Mouse (Mus musculus) liver, embryonic 16.5 days (tissue): ENCODE measurements around the gene Zhx3. TPM values are rescaled to one million over a fixed set of nuclear protein-coding genes. Genes with fewer than 3 reads are reported as not detected.
A peak's percentile ranks its signal among the peaks of the same experiment; 100 is the strongest.

Source experiments
- ATAC-seq: fragments of 200-750 bp; cut with Nextera tagmentation; 2 replicates; pipeline ENCODE4 v1.8.0; 2017; ENCODE audit warnings: low read depth, mild to moderate bottlenecking, moderate number of reproducible peaks, moderate library complexity
- H3K27ac ChIP-seq: fragments of 300-500 bp; sonication (generic); 2 replicates; pipeline ENCODE4 v1.5.1; 2014; ENCODE audit warnings: mild to moderate bottlenecking, low read length
- H3K27me3 ChIP-seq: fragments of 300-500 bp; sonication (generic); 2 replicates; pipeline ENCODE4 v1.6.1; 2014; ENCODE audit warnings: low read depth, low read length, mixed read lengths; ENCODE audit not compliant: control insufficient read depth, insufficient read depth
- H3K36me3 ChIP-seq: fragments of 300-500 bp; sonication (generic); 2 replicates; pipeline ENCODE4 v1.6.1; 2014; ENCODE audit warnings: mild to moderate bottlenecking; ENCODE audit not compliant: control insufficient read depth, insufficient read depth
- H3K4me1 ChIP-seq: fragments of 300-500 bp; sonication (generic); 2 replicates; pipeline ENCODE4 v1.6.1; 2014; ENCODE audit warnings: low read depth, low read length, mixed read lengths; ENCODE audit not compliant: control insufficient read depth
- H3K4me2 ChIP-seq: fragments of 300-500 bp; sonication (generic); 2 replicates; pipeline ENCODE4 v1.6.1; 2014; ENCODE audit warnings: low read depth, low read length, mixed read lengths
- H3K4me3 ChIP-seq: fragments of 300-500 bp; sonication (generic); 2 replicates; pipeline ENCODE4 v1.5.1; 2014; ENCODE audit warnings: low read depth, mild to moderate bottlenecking, low read length
- H3K9ac ChIP-seq: fragments of 300-500 bp; sonication (generic); 2 replicates; pipeline ENCODE4 v1.6.1; 2014; ENCODE audit warnings: low read depth, low read length
- H3K9me3 ChIP-seq: fragments of 300-500 bp; sonication (generic); replicated peaks from 2 replicates; pipeline ENCODE4 v1.6.1; 2016; ENCODE audit warnings: low read length; ENCODE audit not compliant: control insufficient read depth
- WGBS: fragments of 180-500 bp; shearing (Covaris S2); extraction: QIAGEN DNeasy Blood & Tissue Kit; methylation state at CpG from one replicate; pipeline ENCODE4 v1.1.7; 2014; ENCODE audit not compliant: insufficient replicate concordance; 5-methylcytosine and 5-hydroxymethylcytosine counted together
- polyA plus RNA-seq: library from polyadenylated mRNA; unstranded; fragments of >200 nt; fragmentation: Nextera tagmentation; extraction: Ambion mirVana; gene quantifications from 2 replicates; pipeline ENCODE4 v1.2.1, GENCODE M21; 2015

Gene Zhx3
- polyA plus RNA-seq, 1 experiment from 2014 or later: 3.2 TPM

DNA sequence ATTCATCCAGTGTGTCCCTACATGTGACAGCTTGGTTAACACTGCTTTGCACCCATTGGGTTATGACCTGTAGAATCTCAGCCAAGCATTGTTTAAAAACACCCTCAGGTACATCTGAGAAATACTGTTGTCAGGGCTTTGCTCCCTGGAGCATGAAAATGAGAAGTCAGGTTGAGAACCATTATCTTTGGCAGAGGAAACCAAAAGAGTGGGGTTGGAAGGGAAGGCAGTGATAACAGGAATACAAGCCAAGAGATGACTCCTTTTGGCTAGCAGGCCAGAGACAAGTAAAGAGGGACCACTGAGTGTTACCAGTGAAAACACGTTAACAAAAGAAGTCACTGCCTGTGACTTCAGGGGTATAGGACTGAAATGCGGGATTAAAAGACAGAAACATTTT is 108.4 kb downstream of the Zhx3 start:
- no peak overlapping the region for H3K27ac ChIP-seq
- H3K4me1 ChIP-seq: no peaks in the 10 kb centered on the region
- H3K27me3 ChIP-seq: no peaks in the 10 kb centered on the region
- ATAC-seq: no peak
- H3K4me3 ChIP-seq: no peak overlapping the region
- no peaks in the 10 kb centered on the region for H3K36me3 ChIP-seq
- WGBS: 66% methylated on average over 2 of the region's 2 CpGs
- no peak overlapping the region for H3K4me2 ChIP-seq
- no peaks in the 10 kb centered on the region for H3K9me3 ChIP-seq
- no peak overlapping the region for H3K9ac ChIP-seq

DNA sequence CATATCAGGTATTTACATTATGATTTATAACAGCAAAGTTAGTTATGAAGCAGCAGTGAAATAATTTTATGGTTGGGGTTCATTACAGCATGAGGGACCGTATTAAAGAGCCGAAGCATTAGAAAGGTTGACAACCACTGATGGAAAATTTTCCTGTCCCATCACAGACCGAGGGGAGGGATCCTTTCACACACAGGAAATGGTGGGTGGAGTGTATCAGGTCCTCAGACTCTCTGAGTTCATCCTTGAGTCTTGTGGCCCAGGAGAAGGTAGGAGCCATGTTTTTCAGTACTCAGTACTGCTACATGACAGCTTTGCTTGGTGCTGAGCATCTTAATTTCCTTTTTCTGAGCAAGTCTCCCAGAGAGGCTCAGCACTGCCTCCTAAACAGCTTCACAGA is 109.0 kb downstream of the Zhx3 start:
- H3K27me3 ChIP-seq: no peaks in the 10 kb centered on the region
- no peak overlapping the region for H3K4me2 ChIP-seq
- no peak overlapping the region for H3K9ac ChIP-seq
- no peaks in the 10 kb centered on the region for H3K4me1 ChIP-seq
- H3K4me3 ChIP-seq: no peak overlapping the region
- H3K36me3 ChIP-seq: no peaks in the 10 kb centered on the region
- no peaks in the 10 kb centered on the region for H3K9me3 ChIP-seq
- WGBS: 55% methylated on average over 3 of the region's 3 CpGs
- H3K27ac ChIP-seq: no peak overlapping the region
- no peak for ATAC-seq

DNA sequence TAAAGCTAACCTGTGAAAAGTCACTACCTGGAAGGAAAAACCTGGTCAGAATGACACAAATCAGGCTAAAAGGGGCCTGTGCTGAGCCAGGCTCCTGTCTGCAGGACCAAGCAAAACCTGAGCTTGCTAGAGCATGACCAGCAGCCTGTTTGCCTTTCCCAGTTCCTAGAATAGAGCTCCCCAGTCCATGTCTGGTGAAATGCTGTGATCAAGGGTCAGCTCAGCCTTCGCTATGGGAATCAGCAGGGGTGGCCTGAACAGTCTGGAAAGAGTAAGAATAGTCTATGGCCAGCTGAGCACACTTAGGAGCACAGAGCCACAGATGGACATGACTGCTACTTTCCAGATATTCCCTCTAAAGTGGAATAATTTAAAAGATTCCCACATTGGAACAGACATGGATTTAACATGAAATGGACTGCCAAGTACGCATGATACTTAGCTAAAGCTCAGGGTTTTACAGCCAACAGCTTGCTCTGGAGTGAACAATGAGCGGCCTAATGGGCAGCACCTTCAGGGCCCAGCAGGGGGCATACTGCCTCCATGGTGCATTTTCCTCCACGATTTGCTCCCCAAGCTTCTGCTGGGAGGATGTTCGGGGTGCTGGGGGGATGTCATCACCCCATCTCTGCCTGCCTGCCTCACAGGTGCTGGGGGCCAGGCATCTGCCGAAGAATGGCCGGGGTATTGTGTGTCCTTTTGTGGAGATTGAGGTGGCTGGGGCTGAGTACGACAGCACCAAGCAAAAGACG is 112.2 kb downstream of the Zhx3 start:
- no peaks in the 10 kb centered on the region for H3K9me3 ChIP-seq
- H3K4me1 ChIP-seq: no peaks in the 10 kb centered on the region
- H3K4me2 ChIP-seq: no peak overlapping the region
- H3K27ac ChIP-seq: no peak overlapping the region
- no peaks in the 10 kb centered on the region for H3K27me3 ChIP-seq
- H3K4me3 ChIP-seq: no peak overlapping the region
- no peaks in the 10 kb centered on the region; the same call in 1 of the 2 replicates for H3K36me3 ChIP-seq
- H3K9ac ChIP-seq: no peak overlapping the region
- WGBS: 74% methylated on average over 9 of the region's 9 CpGs
- peak; percentile 40; the same call in 1 of the 2 replicates for ATAC-seq

DNA sequence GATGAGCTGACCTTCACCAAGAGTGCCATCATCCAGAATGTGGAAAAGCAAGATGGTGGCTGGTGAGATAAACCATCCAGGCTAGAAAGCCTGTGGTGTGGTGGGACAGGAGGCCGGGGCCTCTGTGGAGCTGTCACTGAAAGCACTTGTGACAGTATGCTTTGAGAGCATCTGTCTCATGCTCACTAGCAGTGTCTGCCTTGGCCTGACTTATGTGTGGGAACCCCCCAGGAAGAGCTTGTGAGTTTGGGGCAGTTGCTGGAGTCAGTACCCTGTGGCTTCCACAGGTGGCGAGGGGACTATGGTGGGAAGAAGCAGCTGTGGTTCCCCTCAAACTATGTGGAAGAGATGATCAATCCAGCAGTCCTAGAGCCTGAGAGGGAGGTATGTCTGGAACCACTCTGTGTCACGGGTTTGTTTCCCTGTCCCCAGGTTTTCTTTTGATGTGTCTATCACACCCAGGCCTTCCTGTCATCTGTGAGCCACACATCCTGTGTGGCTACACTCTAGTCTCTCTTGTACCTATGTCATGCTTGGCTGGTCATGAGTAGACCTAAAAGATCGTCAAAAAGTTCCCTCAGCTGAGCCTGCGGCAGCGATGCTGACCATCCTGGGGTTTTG is 116.1 kb downstream of the Zhx3 start:
- Histone ChIP-seq H3K27ac (no peak overlapping the region), H3K9ac (no peak overlapping the region), H3K4me1 (no peaks in the 10 kb centered on the region), H3K4me2 (no peak overlapping the region), H3K9me3 (no peaks in the 10 kb centered on the region), H3K27me3 (no peaks in the 10 kb centered on the region), H3K4me3 (no peak overlapping the region), H3K36me3 (no peaks in the 10 kb centered on the region; the same call in 1 of the 2 replicates)
- ATAC-seq: no peak
- WGBS: 55% methylated on average over 6 of the region's 6 CpGs

DNA sequence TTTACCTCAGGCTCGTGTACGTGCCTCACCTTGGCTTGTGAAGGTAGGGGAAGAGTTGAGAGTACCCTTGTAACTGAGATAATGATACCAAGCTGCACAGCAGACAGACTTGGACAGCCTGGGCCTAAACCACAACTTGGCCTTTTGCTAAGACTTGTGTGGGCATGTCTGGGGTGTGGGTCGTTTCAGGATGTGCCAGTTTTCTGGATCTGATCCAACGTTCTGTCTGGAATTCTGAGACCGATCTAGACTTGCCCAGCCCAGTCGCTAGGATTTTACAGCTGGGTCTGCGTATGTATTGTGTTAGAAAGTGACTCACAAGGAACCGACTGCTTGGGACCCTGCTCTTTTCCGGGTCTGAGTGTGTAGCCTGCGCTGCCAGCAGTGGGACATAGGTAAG is 125.7 kb downstream of the Zhx3 start:
- Histone ChIP-seq H3K9ac (no peak overlapping the region), H3K9me3 (no peaks in the 10 kb centered on the region), H3K4me3 (no peak overlapping the region), H3K4me1 (peaks cover 3% of the 10 kb centered on the region; the same call in 1 of the 2 replicates), H3K27ac (no peak overlapping the region), H3K27me3 (no peaks in the 10 kb centered on the region), H3K36me3 (no peaks in the 10 kb centered on the region), H3K4me2 (no peak overlapping the region)
- ATAC-seq: no peak
- WGBS: 66% methylated on average over 10 of the region's 10 CpGs

DNA sequence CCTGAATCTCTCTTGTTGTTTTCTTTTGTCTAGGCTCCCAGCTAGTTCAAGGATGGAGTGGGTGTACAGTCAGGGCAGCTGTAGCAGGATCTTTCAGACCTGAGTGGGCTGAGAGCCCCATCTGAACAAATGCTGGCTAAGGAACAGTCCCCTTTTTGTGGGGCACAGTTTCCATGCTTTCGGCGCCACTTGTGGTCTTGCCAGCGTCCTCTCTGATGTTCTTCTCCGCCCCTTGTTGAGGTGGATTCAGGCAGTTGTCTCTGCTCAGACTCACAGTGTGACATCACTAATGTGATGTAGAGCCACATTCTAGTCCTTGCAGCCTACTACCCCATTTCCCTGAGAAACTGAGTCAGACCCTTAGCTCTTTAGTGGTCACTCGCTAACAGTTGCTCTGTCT is 126.2 kb downstream of the Zhx3 start:
- H3K9ac ChIP-seq: no peak overlapping the region
- H3K4me1 ChIP-seq: peaks cover 3% of the 10 kb centered on the region; the same call in 1 of the 2 replicates
- H3K27me3 ChIP-seq: no peaks in the 10 kb centered on the region
- no peak overlapping the region for H3K4me3 ChIP-seq
- H3K9me3 ChIP-seq: no peaks in the 10 kb centered on the region
- no peaks in the 10 kb centered on the region for H3K36me3 ChIP-seq
- no peak overlapping the region for H3K4me2 ChIP-seq
- ATAC-seq: no peak
- 80% methylated on average over 5 of the region's 5 CpGs for WGBS
- no peak overlapping the region for H3K27ac ChIP-seq

DNA sequence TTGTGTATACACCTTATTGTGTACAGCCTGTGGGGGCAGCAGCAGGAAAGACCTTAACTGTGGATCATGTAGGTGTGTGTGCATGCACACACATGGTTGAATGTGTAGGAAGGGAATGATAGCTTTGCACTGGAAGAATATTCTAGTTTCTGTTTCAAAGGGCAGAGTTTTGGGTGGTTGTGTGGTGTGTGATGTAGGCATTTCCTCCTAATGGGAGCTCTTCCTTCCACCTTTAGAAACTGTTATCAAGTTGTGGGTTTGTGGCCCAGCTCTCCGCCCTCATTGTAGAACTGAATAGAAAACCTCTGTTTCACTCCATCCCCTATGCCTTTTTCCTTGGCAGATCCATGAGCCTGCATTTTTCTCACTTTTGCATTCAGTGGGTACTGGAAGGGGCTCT is 127.3 kb downstream of the Zhx3 start:
- H3K4me3 ChIP-seq: no peak overlapping the region
- no peak overlapping the region for H3K4me2 ChIP-seq
- WGBS: 50% methylated on average over 1 of the region's 1 CpGs
- H3K9ac ChIP-seq: no peak overlapping the region
- H3K4me1 ChIP-seq: peaks cover 7% of the 10 kb centered on the region; the same call in 1 of the 2 replicates
- H3K27me3 ChIP-seq: no peaks in the 10 kb centered on the region
- no peak overlapping the region for H3K27ac ChIP-seq
- no peaks in the 10 kb centered on the region for H3K36me3 ChIP-seq
- H3K9me3 ChIP-seq: no peaks in the 10 kb centered on the region
- no peak for ATAC-seq

DNA sequence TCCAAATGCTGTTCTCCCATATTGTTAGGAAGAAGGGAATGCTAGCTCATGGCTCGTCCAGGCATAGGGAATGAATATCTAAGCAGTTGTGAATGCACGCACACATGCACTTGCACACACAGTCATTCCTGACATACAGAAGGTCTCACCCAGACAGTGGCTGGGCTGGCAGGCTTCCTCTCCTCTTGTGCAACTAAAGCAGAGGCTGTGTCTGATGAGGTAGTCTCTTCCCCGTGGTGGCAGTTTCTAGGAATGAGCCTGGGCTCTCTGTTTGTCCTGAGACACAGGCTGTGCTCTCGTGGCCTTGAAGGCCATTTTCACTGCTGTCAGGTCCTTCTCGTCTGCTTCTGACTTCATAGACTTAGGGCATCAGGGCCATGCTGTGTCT is 128.0 kb downstream of the Zhx3 start:
- H3K4me2 ChIP-seq: no peak overlapping the region
- peaks cover 8% of the 10 kb centered on the region for H3K4me1 ChIP-seq
- no peak overlapping the region for H3K9ac ChIP-seq
- H3K27me3 ChIP-seq: no peaks in the 10 kb centered on the region
- no peaks in the 10 kb centered on the region for H3K36me3 ChIP-seq
- WGBS: 40% methylated on average over 5 of the region's 5 CpGs
- no peak for ATAC-seq
- H3K9me3 ChIP-seq: no peaks in the 10 kb centered on the region
- H3K27ac ChIP-seq: no peak overlapping the region
- no peak overlapping the region for H3K4me3 ChIP-seq

DNA sequence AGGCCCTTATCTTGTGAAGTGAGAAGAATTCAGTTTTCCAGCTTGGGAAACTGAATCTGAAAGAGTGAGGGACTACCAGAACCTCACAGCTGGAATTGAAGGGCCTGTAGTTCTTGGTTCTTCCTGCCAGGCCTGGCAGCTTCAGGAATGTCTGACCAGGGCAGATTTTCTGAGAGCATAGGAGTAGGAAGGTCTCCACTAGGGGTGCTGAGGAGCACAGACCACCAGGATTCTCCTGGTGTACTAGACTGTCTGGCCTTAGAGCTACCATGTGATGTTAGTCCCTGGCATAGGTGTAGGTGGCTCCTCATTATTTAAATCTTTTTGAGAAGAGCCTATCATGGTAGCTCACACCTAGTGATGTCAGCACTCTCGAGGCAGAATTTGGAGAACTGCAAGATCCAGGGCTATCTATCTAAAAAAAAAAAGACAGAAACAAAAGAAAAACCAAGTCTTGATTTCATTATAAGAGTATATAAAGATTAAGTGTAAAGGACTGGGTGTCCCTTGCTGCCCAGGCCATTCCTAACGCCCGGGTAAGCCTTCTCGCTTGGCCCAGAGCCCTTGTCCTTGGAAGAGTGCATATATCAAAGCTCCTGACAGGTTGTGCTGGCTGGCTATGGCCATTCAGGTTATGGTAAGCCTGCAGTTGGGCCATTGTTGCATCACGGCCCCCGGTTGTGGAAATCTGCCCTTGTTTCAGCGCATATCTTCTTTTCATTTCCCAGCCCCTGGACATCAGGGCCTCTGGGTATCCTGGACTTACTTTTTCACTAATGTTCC is 128.6 kb downstream of the Zhx3 start:
- no peak overlapping the region for H3K9ac ChIP-seq
- no peak for ATAC-seq
- H3K4me2 ChIP-seq: no peak overlapping the region
- H3K4me3 ChIP-seq: no peak overlapping the region
- 0 out of 2 replicates have a peak overlapping the region, but pooled peaks have one; percentile 17 for H3K27ac ChIP-seq
- no peaks in the 10 kb centered on the region for H3K9me3 ChIP-seq
- peaks cover 14% of the 10 kb centered on the region for H3K4me1 ChIP-seq
- WGBS: 63% methylated on average over 7 of the region's 7 CpGs
- H3K36me3 ChIP-seq: no peaks in the 10 kb centered on the region
- H3K27me3 ChIP-seq: no peaks in the 10 kb centered on the region
